Mouse (Mus musculus) adrenal gland, adult 18-20 months (tissue): ENCODE data around the gene Gm609. TPM values are rescaled to one million over a fixed set of nuclear protein-coding genes. Genes with fewer than 3 reads are reported as not detected.
"Not testable (repeated sequence)": the region's sequence is repeated elsewhere in the genome, so short reads cannot be mapped to it uniquely, and the experiment has no call there.

Experiments
- DNase-seq, 2 experiments: peaks; one replicate each; pipeline ENCODE4 v3.0.0; 2021 to 2022; ENCODE audit warnings: low spot score in 2 of 2
- long read RNA-seq, 2 experiments: library from polyadenylated mRNA; stranded (forward); transcript quantifications; one replicate each; pipeline ENCODE4 v2.0.0; 2021
- total RNA-seq, 2 experiments: library from RNA; stranded (reverse); gene quantifications; 1 replicate in 1 of 2; 2 replicates in 1 of 2; pipeline ENCODE4 v1.2.3; 2021

Gene Gm609
- total RNA-seq, result under 1 TPM in 1 of 2 experiments, not detected in 1; 0.10 TPM
- long read RNA-seq, experiment 1, result 0 reads
- long read RNA-seq, experiment 2, result 0 reads

DNA sequence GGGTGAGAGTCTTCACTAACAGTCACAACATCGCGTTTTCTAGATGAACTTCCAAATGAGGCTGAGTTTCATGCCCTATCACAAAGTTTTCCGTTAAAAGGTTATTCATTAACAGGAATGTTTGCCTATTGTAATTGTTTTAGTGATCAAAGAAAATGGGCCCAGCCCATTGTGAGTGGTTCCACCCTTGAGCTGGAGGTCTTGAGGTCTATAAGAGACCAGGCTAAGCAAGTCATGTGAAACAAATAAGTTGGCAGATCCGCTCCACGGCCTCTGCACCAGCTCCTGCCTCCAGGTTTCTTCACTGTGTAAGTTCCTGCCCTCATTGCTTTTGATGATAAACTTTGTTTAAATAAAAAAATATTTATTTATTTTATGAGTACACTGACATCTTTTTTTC, at the start of gene Gm609:
Gene Gm609, minus strand, starts transcription at position 43 of the 400 bp plus-strand sequence.
- DNase-seq, result no peak

- no peak for DNase-seq
These were observed 49.3 kb upstream of the Gm609 start for GRCm38 (mm10) chr16:45542108-45542507.

- DNase-seq, result not testable (repeated sequence)
These were observed 45.6 kb upstream of the Gm609 start for GRCm38 (mm10) chr16:45538342-45538741.

GRCm38 (mm10) chr16:45535009-45535408, 42.2 kb upstream of the Gm609 start, which contains the start of gene Slc9c1:
Gene Slc9c1, plus strand, starts transcription at chr16:45535309.
- no peak for DNase-seq

DNA sequence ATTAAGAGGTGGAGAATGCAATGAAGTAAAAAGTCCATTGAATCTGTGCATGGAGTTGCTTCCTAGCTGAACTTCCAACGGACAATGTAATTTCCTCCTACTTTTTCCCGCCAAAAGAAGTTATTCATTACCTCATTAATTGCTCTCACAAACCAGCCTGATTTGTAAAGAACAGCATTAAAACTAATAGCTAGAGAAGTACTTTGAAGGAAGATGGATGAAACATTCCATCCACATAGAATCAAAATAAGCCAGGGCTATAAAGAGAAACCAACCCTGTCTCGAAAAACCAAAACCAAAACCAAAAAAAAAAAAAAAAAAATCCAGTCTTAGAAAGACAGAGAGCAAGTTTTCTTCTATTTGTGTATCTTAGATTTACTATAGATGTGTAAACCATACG, 39.2 kb upstream of the Gm609 start, which contains the start of gene Gm17783:
Gene Gm17783, minus strand, starts transcription at position 101 of the 400 bp plus-strand sequence.
- no peak for DNase-seq

GRCm38 (mm10) chr16:45525551-45525950, 32.8 kb upstream of the Gm609 start:
- no peak for DNase-seq

DNA sequence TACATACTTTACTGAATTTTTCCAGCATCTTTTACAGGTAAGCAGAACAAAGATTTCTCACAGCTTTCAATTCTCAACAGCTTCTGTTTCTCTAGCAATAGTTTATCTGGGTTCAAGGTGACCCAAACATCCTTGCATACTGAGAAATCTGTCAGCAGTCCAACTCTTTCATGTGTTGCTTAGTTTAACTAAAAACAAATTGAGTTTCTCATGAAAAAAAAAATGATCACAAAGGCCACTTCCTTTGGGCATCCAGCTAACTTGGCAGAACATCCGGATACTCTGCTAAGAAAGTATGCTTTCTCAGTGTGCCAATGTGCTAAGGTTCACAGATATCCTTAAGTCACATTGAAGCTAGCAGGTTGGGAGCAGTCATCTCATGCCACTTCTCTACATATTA, 2.6 kb upstream of the Gm609 start:
- no peak for DNase-seq

DNA sequence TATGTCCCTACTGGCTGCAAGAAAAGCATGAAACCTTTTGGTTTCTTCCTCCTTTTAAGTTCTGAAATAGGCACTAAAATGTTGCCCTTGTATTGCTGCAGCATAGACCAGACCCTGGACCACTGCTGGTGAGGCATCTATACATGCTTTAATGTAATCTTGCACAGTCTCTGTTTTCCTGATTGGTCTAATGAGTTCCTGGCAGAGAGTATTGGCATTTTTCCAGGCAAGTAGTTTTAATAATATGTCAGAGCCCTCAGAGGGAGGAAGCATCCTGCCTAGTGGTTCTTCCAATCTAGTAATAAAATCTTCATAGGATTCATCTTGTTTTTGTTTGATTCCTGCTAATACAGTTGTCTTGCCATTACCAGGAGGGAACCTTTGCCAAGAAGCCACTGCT, 15.8 kb downstream of the Gm609 start:
- DNase-seq, result no peak

- not testable (repeated sequence) for DNase-seq
These were observed 20.9 kb downstream of the Gm609 start for GRCm38 (mm10) chr16:45471836-45472235.

- DNase-seq, result no peak
These were observed 38.0 kb downstream of the Gm609 start for GRCm38 (mm10) chr16:45454762-45455161.

DNA sequence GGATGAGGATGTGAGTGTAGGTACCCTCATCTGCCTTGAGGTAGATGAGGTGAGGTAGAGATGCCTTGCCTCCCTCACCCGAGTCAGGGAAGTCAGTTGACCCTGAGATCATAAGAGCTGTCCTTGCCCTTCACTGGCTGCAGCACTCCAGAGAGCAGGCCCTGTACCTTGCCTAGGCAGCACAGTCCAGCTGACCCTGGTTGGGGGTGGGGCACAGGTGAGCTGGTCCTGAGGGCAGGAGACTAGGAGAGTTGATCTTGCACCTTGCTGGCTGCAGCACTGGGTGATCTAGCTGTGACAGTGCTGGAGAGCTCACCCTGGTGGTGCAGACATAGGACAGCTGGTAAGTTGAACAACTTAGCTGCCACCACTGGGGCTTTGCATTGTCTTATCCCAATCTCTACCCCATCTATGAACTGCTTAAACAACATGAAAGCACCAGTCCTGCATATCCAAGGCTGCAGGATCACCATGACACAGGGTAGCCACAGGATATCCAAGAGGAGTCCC, 55.5 kb downstream of the Gm609 start:
- DNase-seq, result no peak

- no peak for DNase-seq
These were observed 57.2 kb downstream of the Gm609 start for GRCm38 (mm10) chr16:45435591-45435990.

DNA sequence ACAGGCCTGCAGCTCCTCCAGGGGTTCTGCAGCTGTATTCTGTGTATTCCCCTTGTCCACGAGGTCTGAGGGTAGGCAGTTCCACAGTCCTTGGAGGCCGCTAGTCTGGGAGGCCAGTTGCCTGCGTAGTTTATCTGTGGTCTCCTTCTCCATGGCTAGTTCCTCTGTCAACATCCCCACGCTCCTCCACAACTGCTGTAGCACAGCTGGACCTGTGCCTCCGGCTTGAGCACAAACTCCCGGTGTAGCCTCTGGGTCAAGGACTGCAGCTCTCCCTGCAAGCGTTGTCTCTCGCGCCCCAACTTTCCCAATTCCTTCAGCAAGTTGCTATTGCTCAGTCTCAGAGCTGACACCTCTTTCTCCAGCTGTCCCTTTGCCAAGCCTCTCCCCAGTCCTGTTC, 65.1 kb downstream of the Gm609 start:
- DNase-seq, result no peak

GRCm38 (mm10) chr16:45413497-45413896, 79.3 kb downstream of the Gm609 start:
- no peak for DNase-seq

DNA sequence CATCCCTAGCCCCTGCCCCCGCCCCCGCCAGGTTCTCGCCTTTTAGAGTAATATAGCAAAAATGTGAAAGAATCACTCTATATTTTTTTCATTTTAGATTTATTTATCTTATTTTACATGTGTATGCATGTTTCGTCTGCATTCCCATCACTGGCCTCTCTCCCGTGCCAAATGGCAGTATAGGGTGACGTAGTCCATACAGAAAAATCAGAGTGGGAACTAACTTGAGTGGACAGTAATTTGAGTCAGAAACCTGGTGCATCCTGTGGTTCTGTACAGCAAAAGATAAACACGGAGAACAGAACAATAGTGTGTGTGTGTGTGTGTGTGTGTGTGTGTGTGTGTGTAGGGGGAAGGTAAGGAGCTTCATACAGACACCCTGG, 83.7 kb downstream of the Gm609 start:
- not testable (repeated sequence) for DNase-seq

- peak; percentile 23 to 49 for DNase-seq
These were observed 84.2 kb downstream of the Gm609 start, which contains the start of gene Cd200 for GRCm38 (mm10) chr16:45408425-45409063. Gene Cd200, minus strand, starts transcription at chr16:45409053.

GRCm38 (mm10) chr16:45407645-45408400, 84.9 kb downstream of the Gm609 start:
- no peak for DNase-seq

DNA sequence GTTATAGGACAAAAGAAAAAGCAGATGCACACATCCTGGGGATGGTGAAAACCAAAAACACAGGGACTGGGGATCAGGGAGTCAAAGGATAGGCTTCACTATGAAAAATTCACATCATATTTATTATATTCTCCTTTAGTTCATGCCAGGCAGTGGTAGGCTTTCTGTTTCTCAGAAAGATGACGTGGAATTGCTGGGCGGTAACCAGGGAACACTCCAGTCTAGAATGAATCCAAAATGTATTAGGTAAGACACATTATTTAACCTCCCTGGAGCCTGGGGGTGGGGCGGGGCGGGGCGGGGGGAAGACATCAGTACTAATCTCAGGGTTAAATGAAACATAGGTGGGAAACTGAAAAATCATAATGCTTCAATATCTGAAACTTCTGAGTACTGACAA, 85.7 kb downstream of the Gm609 start:
- no peak for DNase-seq

GRCm38 (mm10) chr16:45402951-45403350, 89.8 kb downstream of the Gm609 start:
- DNase-seq, result no peak

GRCm38 (mm10) chr16:45402036-45402435, 90.7 kb downstream of the Gm609 start:
- DNase-seq, result no peak

- DNase-seq, result no peak
These were observed 92.7 kb downstream of the Gm609 start for GRCm38 (mm10) chr16:45399947-45400555.

- no peak for DNase-seq
These were observed 93.4 kb downstream of the Gm609 start for GRCm38 (mm10) chr16:45399411-45399810.
